Comparison of ENCODE assay signal across 14 mouse cellular contexts in genomic region chr7:142572343-142572742, GRCm38 (mm10). TPM values are rescaled to one million over a fixed set of nuclear protein-coding genes. Genes with fewer than 3 reads are reported as not detected.
DNase-seq lines count a peak whose midpoint lies in the region; ATAC-seq and TF ChIP-seq lines count a peak whose summit lies in the region.
"Had no signal": no experiment of that assay in that cellular context is flagged by ENCODE, and none has a peak within 500 bp of the region (broad histone marks: within the 10 kb centered on the region; RNA-seq: fewer than 3 reads in every experiment).

No protein-coding gene starts in this region.

- ATAC-seq in heart, embryonic 13.5 days (ENCODE audit: extremely low read depth, insufficient number of reproducible peaks, low FRiP score, low TSS enrichment): no peak
- no peak; the same call in 1 of the 2 replicates for ATAC-seq in lung, embryonic 14.5 days (ENCODE audit: insufficient read depth)
- ATAC-seq in limb, embryonic 11.5 days (ENCODE audit: insufficient number of reproducible peaks, low FRiP score, low TSS enrichment, low read depth): no peak
- ATAC-seq in stomach, embryonic 14.5 days (ENCODE audit: insufficient number of reproducible peaks, insufficient read depth, low FRiP score, low read depth): no peak
- ATAC-seq in monocyte, adult 5-6 weeks (replicated peaks; ENCODE audit: insufficient number of reproducible peaks, low FRiP score, low TSS enrichment, poor library complexity, severe bottlenecking): no peak
- ATAC-seq: CD4-positive, CD25-positive, alpha-beta regulatory T cell, adult 4 months; Patski had no signal

- no peak for TF ChIP-seq CTCF in lung, embryonic 14.5 days (IDR thresholded peaks at IDR 0.05; ENCODE audit: low read depth)

- no peak overlapping the region for H3K4me3 ChIP-seq in heart, embryonic 13.5 days
- H3K4me3 ChIP-seq in lung, embryonic 14.5 days (ENCODE audit: low read depth, low read length): no peak overlapping the region; the same call in 1 of the 2 replicates
- no peak overlapping the region for H3K4me3 ChIP-seq in limb, embryonic 11.5 days (ENCODE audit: low read depth, low read length)
- no peak overlapping the region for H3K4me3 ChIP-seq in stomach, embryonic 14.5 days (ENCODE audit: low read depth, low read length)

- H3K9me3 ChIP-seq in heart, embryonic 13.5 days: no peaks in the 10 kb centered on the region
- no peaks in the 10 kb centered on the region for H3K9me3 ChIP-seq in lung, embryonic 14.5 days (ENCODE audit: low read depth, low read length)
- no peaks in the 10 kb centered on the region for H3K9me3 ChIP-seq in limb, embryonic 11.5 days (ENCODE audit: control insufficient read depth, low read length)
- no peaks in the 10 kb centered on the region for H3K9me3 ChIP-seq in stomach, embryonic 14.5 days (ENCODE audit: control insufficient read depth, low read depth, low read length)

- no peak for DNase-seq in heart, adult 9 months (ENCODE audit: low spot score in 2 of 2)
- DNase-seq in lung, embryonic 14.5 days: peak; percentile 65
- DNase-seq in lung, postnatal 25 days (ENCODE audit: low spot score): no peak
- peak; percentile 48 for DNase-seq in limb, embryonic 11.5 days (ENCODE audit: low spot score)
- no peak for DNase-seq in retina, postnatal 1 day
- DNase-seq: cerebellum, postnatal 36 days; gastrocnemius, postnatal 25 days; kidney, postnatal 14 days; right cerebral cortex, postnatal 14 days had no signal

- 25% methylated on average over 7 of the region's 7 CpGs for WGBS in heart, embryonic 13.5 days
- 24% methylated on average over 7 of the region's 7 CpGs for WGBS in lung, embryonic 14.5 days
- WGBS in limb, embryonic 11.5 days: 38% methylated on average over 7 of the region's 7 CpGs
- WGBS in stomach, embryonic 14.5 days: 17% methylated on average over 7 of the region's 7 CpGs

- H3K27me3 ChIP-seq in heart, embryonic 13.5 days (replicated peaks): no peaks in the 10 kb centered on the region
- no peaks in the 10 kb centered on the region for H3K27me3 ChIP-seq in lung, embryonic 14.5 days (ENCODE audit: insufficient read depth, low read length)
- no peaks in the 10 kb centered on the region for H3K27me3 ChIP-seq in limb, embryonic 11.5 days (ENCODE audit: control insufficient read depth, insufficient read depth, low read length)
- H3K27me3 ChIP-seq in stomach, embryonic 14.5 days (ENCODE audit: control insufficient read depth, insufficient read depth, low read length): no peaks in the 10 kb centered on the region
- H3K27me3 ChIP-seq: Patski had no signal

- peaks cover 92% of the 10 kb centered on the region for H3K4me1 ChIP-seq in heart, embryonic 13.5 days
- H3K4me1 ChIP-seq in lung, embryonic 14.5 days (ENCODE audit: insufficient read depth): peaks cover 75% of the 10 kb centered on the region
- H3K4me1 ChIP-seq in limb, embryonic 11.5 days (ENCODE audit: control insufficient read depth, insufficient read depth, low read length): peaks cover 68% of the 10 kb centered on the region
- peaks cover 71% of the 10 kb centered on the region for H3K4me1 ChIP-seq in stomach, embryonic 14.5 days (ENCODE audit: control insufficient read depth, insufficient read depth, low read length)

- peak overlapping the region; percentile 69 for H3K9ac ChIP-seq in heart, embryonic 13.5 days
- H3K9ac ChIP-seq in lung, embryonic 14.5 days: peak overlapping the region; percentile 36; the same call in 1 of the 2 replicates
- H3K9ac ChIP-seq in limb, embryonic 11.5 days (ENCODE audit: low read length): peak overlapping the region; percentile 22
- peak overlapping the region; percentile 18; the same call in 1 of the 2 replicates for H3K9ac ChIP-seq in stomach, embryonic 14.5 days (replicated peaks; ENCODE audit: low read depth, low read length)

- H3K27ac ChIP-seq in heart, embryonic 13.5 days (replicated peaks): peak overlapping the region; percentile 94
- H3K27ac ChIP-seq in lung, embryonic 14.5 days (ENCODE audit: low read depth): peak overlapping the region; percentile 98
- H3K27ac ChIP-seq in limb, embryonic 11.5 days (replicated peaks; ENCODE audit: low read depth, low read length): peak overlapping the region; percentile 88
- H3K27ac ChIP-seq in stomach, embryonic 14.5 days (ENCODE audit: low read length): peak overlapping the region; percentile 95

- H3K4me2 ChIP-seq in heart, embryonic 13.5 days: 0 out of 2 replicates have a peak overlapping the region, but pooled peaks have one; percentile 8
- peak overlapping the region; percentile 38; the same call in 1 of the 2 replicates for H3K4me2 ChIP-seq in lung, embryonic 14.5 days
- H3K4me2 ChIP-seq in limb, embryonic 11.5 days (ENCODE audit: low read depth, severe bottlenecking): 0 out of 2 replicates have a peak overlapping the region, but pooled peaks have one; percentile 1
- H3K4me2 ChIP-seq in stomach, embryonic 14.5 days (replicated peaks; ENCODE audit: low read depth, low read length): 0 out of 2 replicates have a peak overlapping the region, but pooled peaks have one; percentile 19

- peaks cover 9% of the 10 kb centered on the region for H3K36me3 ChIP-seq in heart, embryonic 13.5 days
- H3K36me3 ChIP-seq in lung, embryonic 14.5 days (ENCODE audit: insufficient read depth): peaks cover 6% of the 10 kb centered on the region
- no peaks in the 10 kb centered on the region for H3K36me3 ChIP-seq in limb, embryonic 11.5 days (ENCODE audit: control insufficient read depth, insufficient read depth, low read length)
- 0 out of 2 replicates have a peak, but pooled peaks cover 10% of the 10 kb centered on the region for H3K36me3 ChIP-seq in stomach, embryonic 14.5 days (ENCODE audit: control insufficient read depth, insufficient read depth, low read length)

RNA-seq across cellular contexts. Expression of gene Mrpl23, which starts 39.9 kb away (rescaled TPM):
- 15.6 and 17.7 TPM in 2 replicates for polyA plus RNA-seq in heart, embryonic 13.5 days (2015; fragmentation: Nextera tagmentation; extraction: Ambion mirVana)
- polyA plus RNA-seq in lung, embryonic 14.5 days (2014; fragmentation: Nextera tagmentation; extraction: Ambion mirVana): 20.3 and 31.0 TPM in 2 replicates
- 17.8 and 19.7 TPM in 2 replicates for polyA plus RNA-seq in limb, embryonic 11.5 days (2014; fragmentation: Nextera tagmentation; extraction: Ambion mirVana)
- 32.6 and 35.6 TPM in 2 replicates for polyA plus RNA-seq in stomach, embryonic 14.5 days (2014; fragmentation: Nextera tagmentation; extraction: Ambion mirVana)
- 9.7 to 34.1 TPM (median 22.6 TPM) in 3 replicates for total RNA-seq in monocyte, adult 5-6 weeks (2017)

Comparison
In these comparisons a context has a peak if more than half of its experiments do, and no peak if none do; other contexts are left out.
1. DNase-seq: peak in lung, embryonic 14.5 days (single experiment) and limb, embryonic 11.5 days (single experiment); none in heart, adult 9 months (0 of 2), lung, postnatal 25 days (single experiment) and retina, postnatal 1 day (single experiment).
2. H3K9ac ChIP-seq: peak in every context shown above with its lines; median percentile 69 in heart, embryonic 13.5 days; 36 in lung, embryonic 14.5 days; 22 in limb, embryonic 11.5 days; 18 in stomach, embryonic 14.5 days.
3. Peak in every context shown above with its lines, with median percentiles within 50 percentile points of each other: H3K27ac ChIP-seq and H3K4me2 ChIP-seq.